Mouse (Mus musculus) kidney, embryonic 15.5 days (tissue): Measurements from ENCODE around the gene Gm10944. TPM values are rescaled to one million over a fixed set of nuclear protein-coding genes. Genes with fewer than 3 reads are reported as not detected.

Experiments used
- ATAC-seq: fragments of 200-750 bp; cut with Nextera tagmentation; replicated peaks from 2 replicates; pipeline ENCODE4 v1.8.0; 2017; ENCODE audit warnings: moderate TSS enrichment; ENCODE audit not compliant: low FRiP score
- H3K27ac ChIP-seq: fragments of 300-500 bp; sonication (generic); 2 replicates; pipeline ENCODE4 v1.5.1; 2015; ENCODE audit warnings: mild to moderate bottlenecking, inconsistent platforms
- H3K27me3 ChIP-seq: fragments of 300-500 bp; sonication (generic); 2 replicates; pipeline ENCODE4 v1.6.1; 2015; ENCODE audit warnings: inconsistent platforms
- H3K36me3 ChIP-seq: fragments of 300-500 bp; sonication (generic); 2 replicates; pipeline ENCODE4 v1.6.1; 2015; ENCODE audit warnings: inconsistent platforms
- H3K4me1 ChIP-seq: fragments of 300-500 bp; sonication (generic); 2 replicates; pipeline ENCODE4 v1.6.1; 2015; ENCODE audit warnings: inconsistent platforms
- H3K4me2 ChIP-seq: fragments of 300-500 bp; sonication (generic); 2 replicates; pipeline ENCODE4 v1.6.1; 2015; ENCODE audit warnings: moderate library complexity, mild to moderate bottlenecking, inconsistent platforms
- H3K4me3 ChIP-seq: fragments of 300-500 bp; sonication (generic); replicated peaks from 2 replicates; pipeline ENCODE4 v1.5.1; 2015; ENCODE audit warnings: mild to moderate bottlenecking, inconsistent platforms
- H3K9ac ChIP-seq: fragments of 300-500 bp; sonication (generic); 2 replicates; pipeline ENCODE4 v1.6.1; 2015; ENCODE audit warnings: mild to moderate bottlenecking, inconsistent platforms
- H3K9me3 ChIP-seq: fragments of 300-500 bp; sonication (generic); replicated peaks from 2 replicates; pipeline ENCODE4 v1.6.1; 2016; ENCODE audit warnings: inconsistent platforms
- WGBS: fragments of 180-500 bp; shearing (Covaris S2); methylation state at CpG from one replicate; pipeline ENCODE4 v1.1.7; 2015; ENCODE audit warnings: mixed read lengths; 5-methylcytosine and 5-hydroxymethylcytosine counted together
- polyA plus RNA-seq: library from polyadenylated mRNA; unstranded; fragments of >200 nt; fragmentation: Nextera tagmentation; extraction: Ambion mirVana; gene quantifications from 2 replicates; pipeline ENCODE4 v1.2.1, GENCODE M21; 2015

The Gm10944 gene
- polyA plus RNA-seq, 1 experiment from 2014 or later, result not detected

- no peaks in the 10 kb centered on the region for H3K36me3 ChIP-seq
- H3K4me2 ChIP-seq, result no peak overlapping the region
- no peaks in the 10 kb centered on the region for H3K4me1 ChIP-seq
- H3K27me3 ChIP-seq, result no peaks in the 10 kb centered on the region
- H3K27ac ChIP-seq, result no peak overlapping the region
- no peak overlapping the region for H3K9ac ChIP-seq
- 76% methylated on average over 2 of the region's 2 CpGs for WGBS
- H3K9me3 ChIP-seq, result no peaks in the 10 kb centered on the region
- ATAC-seq, result no peak
- H3K4me3 ChIP-seq, result no peak overlapping the region
These were observed 29.7 kb downstream of the Gm10944 start for GRCm38 (mm10) chr10:10710837-10711236.

DNA sequence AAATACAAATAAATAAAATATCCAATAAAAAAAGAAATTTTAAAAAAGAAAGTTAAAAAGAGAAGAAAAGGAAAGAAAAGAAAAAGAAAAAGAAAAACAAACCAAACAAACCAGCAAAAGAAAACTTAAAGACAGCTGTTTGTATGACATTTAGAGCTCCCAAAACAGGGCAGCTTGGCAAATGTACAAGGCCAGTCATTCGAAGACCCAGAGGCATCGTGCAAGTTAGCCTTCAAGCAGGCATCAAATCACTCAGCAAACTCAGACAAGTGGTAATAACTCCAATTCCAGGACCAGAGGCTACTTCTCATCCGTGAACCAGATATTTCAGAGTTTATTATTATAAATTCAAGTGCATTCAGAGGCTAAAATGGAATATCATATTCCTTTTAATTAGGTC lies 45.4 kb downstream of the Gm10944 start:
- WGBS, result 80% methylated on average over 3 of the region's 3 CpGs
- no peak overlapping the region for H3K4me3 ChIP-seq
- H3K4me2 ChIP-seq, result no peak overlapping the region
- ATAC-seq, result no peak
- H3K27ac ChIP-seq, result no peak overlapping the region
- H3K9ac ChIP-seq, result no peak overlapping the region
- no peaks in the 10 kb centered on the region for H3K4me1 ChIP-seq
- H3K9me3 ChIP-seq, result no peaks in the 10 kb centered on the region
- H3K36me3 ChIP-seq, result no peaks in the 10 kb centered on the region
- H3K27me3 ChIP-seq, result no peaks in the 10 kb centered on the region

Other genes starting within 250 kb of the Gm10944 start
- gene Adgb, start 209.0 kb upstream of the Gm10944 start, polyA plus RNA-seq, result 0.12 and 0.13 TPM in 2 replicates
- 16.2 and 17.8 TPM in 2 replicates for gene Rab32, start 123.1 kb upstream of the Gm10944 start, polyA plus RNA-seq